Mouse (Mus musculus): ENCODE results near the gene Slc51b.

Slc51b gene

GRCm38 (mm10) chr9:65372449-65372848 is 50.3 kb downstream of the Slc51b start:
- DNase-seq (ENCODE audit: low read depth, low spot score): no peak

GRCm38 (mm10) chr9:65371756-65372155 is 51.0 kb downstream of the Slc51b start:
- DNase-seq (ENCODE audit: low read depth, low spot score): no peak

GRCm38 (mm10) chr9:65365721-65366120 is 57.0 kb downstream of the Slc51b start:
- no peak for DNase-seq (ENCODE audit: low read depth, low spot score)

GRCm38 (mm10) chr9:65363684-65364083 is 59.1 kb downstream of the Slc51b start:
- DNase-seq (ENCODE audit: low read depth, low spot score): peak; percentile 34
